Mouse (Mus musculus) spleen, postnatal 10 days (tissue): ENCODE measurements around the gene Gm7929.
"Not testable (repeated sequence)": the region's sequence is repeated elsewhere in the genome, so short reads cannot be mapped to it uniquely, and the experiment has no call there.

Experiments
- DNase-seq, 2 experiments: peaks; one replicate each; pipeline ENCODE4 v3.0.0; 2021 to 2022; ENCODE audit warnings: low spot score in 2 of 2

Gene Gm7929

DNA sequence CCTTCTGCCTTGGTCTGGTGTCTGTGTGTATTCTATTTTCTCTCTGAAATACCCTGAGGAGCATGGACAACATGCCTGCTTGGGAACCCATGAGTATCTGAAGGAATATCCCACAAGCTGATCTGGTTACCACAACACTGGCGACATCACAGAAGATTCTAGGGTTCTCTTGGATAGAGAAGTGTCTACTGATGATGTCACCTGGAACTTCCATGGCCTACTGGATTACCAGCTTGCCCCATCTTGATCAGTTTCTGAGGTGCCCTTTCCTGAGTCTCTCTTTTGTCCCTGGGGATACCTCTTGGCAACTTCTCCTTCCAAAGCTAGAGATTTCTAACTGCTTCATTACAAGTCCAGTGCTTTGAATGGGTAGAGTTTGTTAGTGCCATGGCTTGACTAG is at the start of gene Gm7929:
Gene Gm7929 (minus strand): TSS at position 101 of the 400 bp plus-strand sequence.
- DNase-seq: not testable (repeated sequence)

DNA sequence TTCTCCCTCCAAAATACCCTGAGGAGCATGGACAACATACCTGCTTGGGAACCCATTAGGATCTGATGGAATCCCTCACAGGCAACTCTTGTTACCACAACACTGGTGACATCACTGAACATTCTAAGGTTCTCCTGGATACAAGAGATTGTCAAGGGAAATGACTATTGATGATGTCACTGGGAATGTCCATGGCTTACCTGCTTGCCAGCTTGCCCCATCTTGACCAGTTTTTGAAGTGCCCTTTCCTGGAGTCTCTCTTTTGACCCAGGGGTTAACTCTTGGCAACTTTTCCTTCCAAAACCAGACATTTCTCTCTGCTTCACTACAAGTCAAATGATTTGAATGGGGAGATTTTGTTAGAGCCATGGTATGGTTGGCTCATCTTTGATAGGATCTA is 21.9 kb upstream of the Gm7929 start, which contains the start of gene Gm47189:
Gene Gm47189 (minus strand): TSS at position 101 of the 400 bp plus-strand sequence.
- DNase-seq: not testable (repeated sequence)

DNA sequence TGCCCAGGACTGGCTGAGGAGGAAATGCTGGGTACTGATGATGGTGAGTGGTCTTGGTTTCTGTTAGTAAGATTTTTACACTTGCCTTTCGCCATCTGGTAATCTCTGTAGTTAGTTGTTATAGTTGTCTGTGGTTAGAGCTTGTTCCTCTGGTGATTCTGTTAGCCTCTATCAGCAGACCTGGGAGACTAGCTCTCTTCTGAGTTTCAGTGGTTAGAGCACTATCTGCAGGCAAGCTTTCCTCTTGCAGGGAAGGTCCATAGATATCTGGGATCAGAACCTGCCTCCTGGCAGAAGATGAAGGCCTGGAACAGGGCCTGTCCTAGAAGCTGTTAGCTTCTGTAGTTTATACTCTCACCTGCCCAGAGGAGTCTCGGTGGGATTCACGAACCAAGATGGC is 5.5 kb upstream of the Gm7929 start:
- peak; percentile 2 to 3 for DNase-seq

DNA sequence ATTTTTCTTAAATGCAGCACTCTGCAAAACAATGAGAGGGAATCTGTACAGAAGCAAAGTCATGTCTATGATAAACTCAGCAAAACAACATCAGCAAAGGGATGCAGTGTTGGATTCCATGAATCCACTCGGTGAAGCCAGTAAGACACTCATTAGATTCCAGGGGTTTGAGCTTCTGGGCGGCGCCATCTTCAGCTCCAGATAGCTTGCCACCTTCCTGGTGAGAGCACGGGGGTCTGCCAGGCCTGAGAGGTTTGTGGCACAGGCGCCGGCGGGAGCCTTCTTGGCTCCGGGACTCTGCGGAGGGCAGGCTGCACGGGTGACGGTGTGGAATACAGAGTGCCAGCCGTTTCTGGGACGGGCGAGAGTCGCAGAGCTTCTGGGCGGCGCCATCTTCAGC is 27.0 kb downstream of the Gm7929 start:
- DNase-seq: peak in 1 of 2 experiments; percentile 9

DNA sequence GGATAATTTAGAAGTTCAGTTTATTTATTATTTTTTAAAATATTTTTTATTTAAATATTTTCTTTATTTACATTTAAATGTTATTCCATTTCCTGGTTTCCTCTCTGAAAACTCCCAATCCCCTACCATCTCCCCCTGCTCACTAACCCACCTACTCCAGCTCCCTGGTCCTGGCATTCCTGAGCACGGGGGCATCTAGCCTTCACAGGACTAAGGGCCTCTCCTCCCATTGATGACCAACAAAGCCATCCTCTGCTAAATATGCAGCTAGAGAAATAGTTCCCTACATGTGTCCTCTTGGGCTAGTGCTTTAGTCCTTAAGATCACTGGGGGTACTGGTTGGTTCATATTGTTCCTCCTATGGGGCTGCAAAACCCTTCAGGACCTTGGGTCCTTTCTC is 33.2 kb downstream of the Gm7929 start:
- not testable (repeated sequence) for DNase-seq

DNA sequence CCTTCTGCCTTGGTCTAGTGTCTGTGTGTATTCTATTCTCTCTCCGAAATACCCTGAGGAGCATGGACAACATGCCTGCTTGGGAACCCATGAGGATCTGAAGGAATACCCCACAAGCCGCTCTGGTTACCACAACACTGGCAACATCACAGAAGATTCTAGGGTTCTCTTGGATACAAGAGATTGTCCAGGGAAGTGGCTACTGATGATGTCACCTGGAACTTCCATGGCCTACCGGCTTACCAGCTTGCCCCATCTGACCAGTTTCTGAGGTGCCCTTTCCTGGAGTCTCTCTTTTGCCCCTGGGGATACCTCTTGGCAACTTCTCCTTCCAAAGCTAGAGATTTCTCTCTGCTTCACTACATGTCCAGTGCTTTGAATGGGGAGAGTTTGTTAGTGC is 48.6 kb downstream of the Gm7929 start, which contains the start of gene Gm8068:
Gene Gm8068 (minus strand): TSS at position 101 of the 400 bp plus-strand sequence.
- DNase-seq: not testable (repeated sequence)
